Mouse (Mus musculus) olfactory bulb, adult 2 months (tissue): ENCODE measurements around the gene Fignl2. TPM values are rescaled to one million over a fixed set of nuclear protein-coding genes. Genes with fewer than 3 reads are reported as not detected.

Experiments used
- H3K27ac ChIP-seq: fragments of 200-500 bp; 2 replicates; pipeline ENCODE4 v1.5.1; 2012; ENCODE audit warnings: low read depth, low read length; ENCODE audit not compliant: insufficient read depth
- H3K4me1 ChIP-seq: fragments of 200-500 bp; 2 replicates; pipeline ENCODE4 v1.6.1; 2012; ENCODE audit warnings: low read length; ENCODE audit not compliant: control insufficient read depth, insufficient read depth
- H3K4me3 ChIP-seq: fragments of 200-500 bp; 2 replicates; pipeline ENCODE4 v1.5.1; 2012; ENCODE audit warnings: mild to moderate bottlenecking, low read depth, low read length, moderate library complexity; ENCODE audit not compliant: insufficient read depth
- CTCF ChIP-seq: fragments of 200-500 bp; IDR thresholded peaks from 2 replicates; pipeline ENCODE4 v1.5.1; 2012; ENCODE audit warnings: low read depth, mild to moderate bottlenecking, low read length, moderate library complexity; ENCODE audit not compliant: insufficient read depth
- POLR2A ChIP-seq: fragments of 200-500 bp; IDR thresholded peaks from 2 replicates; pipeline ENCODE4 v1.6.1; 2012; ENCODE audit warnings: mild to moderate bottlenecking, low read depth, low read length, moderate library complexity; ENCODE audit not compliant: insufficient read depth
- WGBS: fragments of 180-500 bp; shearing (Covaris S2); methylation state at CpG from one replicate; pipeline ENCODE4 v1.1.7; 2018; 5-methylcytosine and 5-hydroxymethylcytosine counted together
- polyA plus RNA-seq: library from polyadenylated mRNA; stranded (reverse); fragments of >200 nt; gene quantifications from 2 replicates; pipeline ENCODE4 v1.2.4, GENCODE M21; 2012; ENCODE audit warnings: low replicate concordance; ENCODE audit not compliant: missing spikeins, insufficient read depth, insufficient read length

Fignl2 gene
- polyA plus RNA-seq, 1 experiment = not detected

- 72% methylated on average over 7 of the region's 7 CpGs for WGBS
- Histone ChIP-seq H3K4me3 (no peak overlapping the region), H3K27ac (no peak overlapping the region), H3K4me1 (peaks cover 12% of the 10 kb centered on the region)
- TF ChIP-seq POLR2A = no peak
- TF ChIP-seq CTCF = no peak
Measured at GRCm38 (mm10) chr15:101007236-101007635, 71.1 kb downstream of the Fignl2 start.

DNA sequence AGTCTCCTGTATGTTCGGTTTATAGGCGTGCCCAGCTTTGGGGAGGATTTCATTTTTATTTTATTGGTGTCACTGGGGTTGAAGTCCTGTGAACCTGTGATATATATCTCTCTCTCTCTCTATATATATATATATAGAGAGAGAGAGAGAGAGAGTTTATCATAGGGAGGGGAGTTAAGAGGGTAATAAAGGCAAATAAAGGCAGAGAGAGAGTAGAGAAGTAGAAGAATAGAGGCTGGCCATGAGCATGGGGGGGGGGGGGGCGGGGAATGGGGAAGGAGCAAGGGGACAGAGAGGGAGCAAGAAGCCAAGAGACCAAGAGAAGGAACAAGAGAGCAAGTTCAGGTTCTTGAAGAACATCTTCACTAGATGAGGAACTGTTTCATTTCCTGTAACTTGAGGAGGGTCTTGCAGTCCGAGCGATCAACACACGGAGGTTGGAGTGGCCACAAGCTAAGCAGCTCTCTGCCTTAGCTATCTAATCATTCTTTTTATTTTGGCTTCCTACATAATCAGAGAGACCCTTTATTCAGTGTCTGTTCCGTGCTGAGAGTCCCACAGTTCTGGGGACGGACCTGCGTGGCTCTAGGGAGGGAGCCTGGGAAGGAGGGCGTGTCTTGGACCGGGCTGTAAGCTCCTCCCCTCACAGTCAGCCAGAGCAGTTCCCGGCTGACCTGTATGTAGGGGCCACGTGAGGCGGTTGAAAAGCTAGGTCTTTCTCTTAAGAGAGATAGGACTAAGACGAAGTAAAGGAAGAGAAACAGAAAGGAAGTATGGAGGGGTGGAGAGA is 71.9 kb downstream of the Fignl2 start:
- TF ChIP-seq POLR2A = no peak
- TF ChIP-seq CTCF = no peak
- H3K27ac ChIP-seq = no peak overlapping the region
- 43% methylated on average over 15 of the region's 15 CpGs for WGBS
- peaks cover 12% of the 10 kb centered on the region for H3K4me1 ChIP-seq
- H3K4me3 ChIP-seq = no peak overlapping the region

DNA sequence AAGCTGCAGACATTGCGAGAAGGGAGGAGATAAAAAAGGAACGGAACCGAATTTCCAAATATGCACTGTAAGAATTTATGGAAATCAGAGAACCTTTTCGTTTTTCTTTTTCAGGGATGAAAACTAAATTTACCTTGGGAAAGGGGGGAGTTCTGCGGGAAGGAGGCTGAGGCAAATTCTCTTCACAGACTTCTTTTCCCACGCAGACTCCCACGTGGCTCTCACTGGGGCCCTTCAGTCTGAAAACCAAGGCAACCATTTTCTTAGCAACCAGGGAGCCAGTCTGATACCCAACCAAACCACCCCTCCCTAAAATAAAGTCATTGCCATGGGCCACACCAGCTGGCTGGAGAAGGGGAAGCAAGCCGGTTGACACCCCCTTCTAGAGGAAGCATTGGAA is 72.7 kb downstream of the Fignl2 start:
- H3K4me3 ChIP-seq = no peak overlapping the region
- no peak overlapping the region for H3K27ac ChIP-seq
- WGBS = 72% methylated on average over 8 of the region's 8 CpGs
- TF ChIP-seq CTCF (no peak), POLR2A (no peak)
- H3K4me1 ChIP-seq = peaks cover 12% of the 10 kb centered on the region

GRCm38 (mm10) chr15:101004538-101004937 is 73.8 kb downstream of the Fignl2 start:
- TF ChIP-seq CTCF (no peak), POLR2A (no peak)
- 77% methylated on average over 3 of the region's 3 CpGs for WGBS

DNA sequence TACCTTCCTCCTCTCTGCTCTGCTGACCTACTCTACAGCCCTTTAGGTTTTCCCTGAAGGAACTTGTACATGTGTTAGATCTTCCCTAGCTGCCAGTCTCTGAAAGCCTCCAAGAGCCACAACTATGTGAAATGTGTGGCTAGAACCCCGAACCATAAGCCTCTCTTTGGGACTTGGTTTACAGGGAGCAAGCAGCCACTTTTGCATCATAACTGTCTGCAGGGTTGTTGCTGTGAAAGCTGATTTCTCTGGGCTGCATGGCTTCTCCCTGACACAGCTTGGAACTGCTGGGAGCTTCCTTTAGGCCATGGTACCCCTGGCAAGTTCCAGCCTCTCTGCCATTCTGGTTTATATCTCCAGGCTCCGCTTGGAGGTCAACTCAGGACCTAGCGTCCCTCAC is 75.9 kb downstream of the Fignl2 start:
- Histone ChIP-seq H3K4me3 (no peak overlapping the region), H3K4me1 (peaks cover 12% of the 10 kb centered on the region), H3K27ac (no peak overlapping the region)
- 93% methylated on average over 3 of the region's 3 CpGs for WGBS
- TF ChIP-seq CTCF = no peak
- no peak for TF ChIP-seq POLR2A

More at GRCm38 (mm10) chr15:101004538-101004937, 73.8 kb downstream of the Fignl2 start:
- no peak overlapping the region for H3K4me3 ChIP-seq
- H3K27ac ChIP-seq = no peak overlapping the region
- H3K4me1 ChIP-seq = peaks cover 12% of the 10 kb centered on the region

DNA sequence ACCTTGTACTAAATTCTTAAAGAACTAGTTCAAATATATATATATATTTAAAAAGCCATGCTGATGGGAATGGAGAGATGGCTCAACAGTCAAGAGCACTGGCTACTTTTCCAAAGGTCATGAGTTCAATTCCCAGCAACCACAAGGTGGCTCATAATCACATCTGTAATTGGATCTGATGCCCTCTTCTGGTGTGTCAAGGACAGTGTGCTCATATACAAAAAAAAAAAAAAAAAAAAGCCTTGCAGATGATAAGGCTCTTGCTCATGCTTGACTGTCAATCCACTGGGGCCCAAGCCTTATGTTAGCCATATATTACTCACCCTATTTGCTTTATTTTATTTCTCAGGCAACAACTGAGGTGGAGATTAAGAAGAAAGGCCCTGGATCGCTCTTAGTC is 76.7 kb downstream of the Fignl2 start:
- peaks cover 5% of the 10 kb centered on the region; the same call in 1 of the 2 replicates for H3K4me1 ChIP-seq
- no peak overlapping the region for H3K27ac ChIP-seq
- H3K4me3 ChIP-seq = no peak overlapping the region
- TF ChIP-seq POLR2A = no peak
- no peak for TF ChIP-seq CTCF
- WGBS = 97% methylated on average over 1 of the region's 1 CpGs

Other genes starting within 250 kb of the Fignl2 start
- not detected in 2 replicates for gene Scn8a, start 208.7 kb downstream of the Fignl2 start, polyA plus RNA-seq
- not detected in 2 replicates for gene Gm47841, start 31.2 kb downstream of the Fignl2 start, polyA plus RNA-seq
- gene Ankrd33, start 37.2 kb upstream of the Fignl2 start, polyA plus RNA-seq = not detected in 2 replicates
- not detected in 2 replicates for gene Acvrl1, start 50.0 kb upstream of the Fignl2 start, polyA plus RNA-seq
- not detected in 2 replicates for gene Acvr1b, start 95.5 kb upstream of the Fignl2 start, polyA plus RNA-seq
- not detected in 2 replicates for gene Grasp, start 145.6 kb upstream of the Fignl2 start, polyA plus RNA-seq
- gene Nr4a1, start 175.7 kb upstream of the Fignl2 start, polyA plus RNA-seq = not detected in 2 replicates
- not detected in 2 replicates for gene Atg101, start 205.7 kb upstream of the Fignl2 start, polyA plus RNA-seq
- gene 6030408B16Rik, start 214.6 kb upstream of the Fignl2 start, polyA plus RNA-seq = not detected in 2 replicates